Mouse (Mus musculus) embryonic facial prominence, embryonic 10.5 days (tissue): ENCODE results near the gene Tesc. TPM values are rescaled to one million over a fixed set of nuclear protein-coding genes. Genes with fewer than 3 reads are reported as not detected.

Experiments
- DNase-seq: peaks from one replicate; pipeline ENCODE4 v3.0.0-alpha.2; 2017; ENCODE audit warnings: low spot score
- H3K27ac ChIP-seq: fragments of 300-500 bp; sonication (generic); replicated peaks from 2 replicates; pipeline ENCODE4 v1.5.1; 2016; ENCODE audit warnings: mild to moderate bottlenecking
- H3K27me3 ChIP-seq: fragments of 300-500 bp; sonication (generic); replicated peaks from 2 replicates; pipeline ENCODE4 v1.6.1; 2016; ENCODE audit warnings: low read depth, mild to moderate bottlenecking; ENCODE audit not compliant: poor library complexity, severe bottlenecking
- H3K36me3 ChIP-seq: fragments of 300-500 bp; sonication (generic); replicated peaks from 2 replicates; pipeline ENCODE4 v1.6.1; 2016; ENCODE audit warnings: mild to moderate bottlenecking, moderate library complexity
- H3K4me1 ChIP-seq: fragments of 300-500 bp; sonication (generic); 2 replicates; pipeline ENCODE4 v1.6.1; 2016
- H3K4me3 ChIP-seq: fragments of 300-500 bp; sonication (generic); 2 replicates; pipeline ENCODE4 v1.5.1; 2016; ENCODE audit warnings: mild to moderate bottlenecking, moderate library complexity
- H3K9me3 ChIP-seq: fragments of 300-500 bp; sonication (generic); 2 replicates; pipeline ENCODE4 v1.6.1; 2016; ENCODE audit warnings: mild to moderate bottlenecking
- WGBS: fragments of 180-500 bp; shearing (Covaris S2); methylation state at CpG from one replicate; pipeline ENCODE4 v1.1.7; 2016; 5-methylcytosine and 5-hydroxymethylcytosine counted together
- polyA plus RNA-seq: library from polyadenylated mRNA; unstranded; fragments of >200 nt; fragmentation: Nextera tagmentation; extraction: Ambion mirVana; gene quantifications from 2 replicates; pipeline ENCODE4 v1.2.1, GENCODE M21; 2016

The Tesc gene
- polyA plus RNA-seq, 1 experiment from 2014 or later = 1.6 TPM

- no peak for DNase-seq
- Histone ChIP-seq H3K4me1 (peaks cover 14% of the 10 kb centered on the region), H3K27ac (no peak overlapping the region), H3K4me3 (no peak overlapping the region), H3K36me3 (no peaks in the 10 kb centered on the region), H3K27me3 (peaks cover 18% of the 10 kb centered on the region), H3K9me3 (no peaks in the 10 kb centered on the region)
- WGBS = 65% methylated on average over 11 of the region's 11 CpGs
Measured at GRCm38 (mm10) chr5:118019905-118020304, 7.6 kb upstream of the Tesc start.

- peaks cover 25% of the 10 kb centered on the region for H3K4me1 ChIP-seq
- no peak overlapping the region for H3K4me3 ChIP-seq
- H3K36me3 ChIP-seq = no peaks in the 10 kb centered on the region
- H3K27ac ChIP-seq = no peak overlapping the region
- no peaks in the 10 kb centered on the region for H3K9me3 ChIP-seq
- DNase-seq = no peak
- WGBS = 83% methylated on average over 3 of the region's 3 CpGs
- H3K27me3 ChIP-seq = peaks cover 41% of the 10 kb centered on the region
Measured at GRCm38 (mm10) chr5:118023053-118023452, 4.5 kb upstream of the Tesc start.

- WGBS = 2% methylated on average over 12 of the region's 12 CpGs
- H3K9me3 ChIP-seq = no peaks in the 10 kb centered on the region
- no peak for DNase-seq
- no peak overlapping the region for H3K27ac ChIP-seq
- H3K4me1 ChIP-seq = peaks cover 38% of the 10 kb centered on the region
- 0 out of 2 replicates have a peak overlapping the region, but pooled peaks have one; percentile 23 for H3K4me3 ChIP-seq
- no peaks in the 10 kb centered on the region for H3K36me3 ChIP-seq
- peaks cover 63% of the 10 kb centered on the region for H3K27me3 ChIP-seq
Measured at GRCm38 (mm10) chr5:118025880-118026279, 1.7 kb upstream of the Tesc start.

- Histone ChIP-seq H3K27me3 (peaks cover 68% of the 10 kb centered on the region), H3K27ac (no peak overlapping the region), H3K4me1 (peaks cover 43% of the 10 kb centered on the region), H3K4me3 (peak overlapping the region; percentile 77), H3K9me3 (no peaks in the 10 kb centered on the region), H3K36me3 (no peaks in the 10 kb centered on the region)
- no peak for DNase-seq
- 2% methylated on average over 13 of the region's 13 CpGs for WGBS
Measured at GRCm38 (mm10) chr5:118026343-118026742, 1.2 kb upstream of the Tesc start.

GRCm38 (mm10) chr5:118027101-118027697 is 344 bp upstream of the Tesc start:
- H3K27ac ChIP-seq = peak overlapping the region; percentile 44
- H3K27me3 ChIP-seq = peaks cover 74% of the 10 kb centered on the region
- DNase-seq = peak; percentile 33
- H3K36me3 ChIP-seq = no peaks in the 10 kb centered on the region
- peak overlapping the region; percentile 77 for H3K4me3 ChIP-seq
- WGBS = 2% methylated on average over 39 of the region's 39 CpGs
- H3K9me3 ChIP-seq = no peaks in the 10 kb centered on the region
- H3K4me1 ChIP-seq = peaks cover 46% of the 10 kb centered on the region

- DNase-seq = peak; percentile 46
- Histone ChIP-seq H3K4me3 (peak overlapping the region; percentile 77), H3K27me3 (peaks cover 71% of the 10 kb centered on the region), H3K9me3 (no peaks in the 10 kb centered on the region), H3K4me1 (peaks cover 51% of the 10 kb centered on the region), H3K36me3 (no peaks in the 10 kb centered on the region), H3K27ac (no peak overlapping the region)
- WGBS = 2% methylated on average over 79 of the region's 79 CpGs
Measured at GRCm38 (mm10) chr5:118028191-118029034, 870 bp downstream of the Tesc start.

- no peak for DNase-seq
- Histone ChIP-seq H3K27me3 (peaks cover 71% of the 10 kb centered on the region), H3K27ac (no peak overlapping the region), H3K36me3 (no peaks in the 10 kb centered on the region), H3K4me1 (peaks cover 58% of the 10 kb centered on the region), H3K4me3 (peak overlapping the region; percentile 77), H3K9me3 (no peaks in the 10 kb centered on the region)
- 7% methylated on average over 12 of the region's 12 CpGs for WGBS
Measured at GRCm38 (mm10) chr5:118029035-118029408, 1.5 kb downstream of the Tesc start.

GRCm38 (mm10) chr5:118029420-118029819 is 1.9 kb downstream of the Tesc start:
- Histone ChIP-seq H3K36me3 (no peaks in the 10 kb centered on the region), H3K27me3 (peaks cover 71% of the 10 kb centered on the region), H3K4me1 (peaks cover 58% of the 10 kb centered on the region), H3K9me3 (no peaks in the 10 kb centered on the region), H3K27ac (no peak overlapping the region), H3K4me3 (peak overlapping the region; percentile 77)
- DNase-seq = peak; percentile 40
- 2% methylated on average over 10 of the region's 10 CpGs for WGBS

GRCm38 (mm10) chr5:118030022-118030675 is 2.6 kb downstream of the Tesc start:
- no peak for DNase-seq
- peaks cover 67% of the 10 kb centered on the region for H3K27me3 ChIP-seq
- H3K9me3 ChIP-seq = peaks cover 2% of the 10 kb centered on the region; the same call in 1 of the 2 replicates
- peaks cover 58% of the 10 kb centered on the region for H3K4me1 ChIP-seq
- WGBS = 90% methylated on average over 9 of the region's 9 CpGs
- H3K4me3 ChIP-seq = peak overlapping the region; percentile 77; the same call in 1 of the 2 replicates
- no peak overlapping the region for H3K27ac ChIP-seq
- no peaks in the 10 kb centered on the region for H3K36me3 ChIP-seq

GRCm38 (mm10) chr5:118031059-118031458 is 3.5 kb downstream of the Tesc start:
- H3K27me3 ChIP-seq = peaks cover 58% of the 10 kb centered on the region
- H3K27ac ChIP-seq = no peak overlapping the region
- H3K9me3 ChIP-seq = peaks cover 8% of the 10 kb centered on the region; the same call in 1 of the 2 replicates
- DNase-seq = no peak
- peaks cover 56% of the 10 kb centered on the region for H3K4me1 ChIP-seq
- no peak overlapping the region for H3K4me3 ChIP-seq
- WGBS = 50% methylated on average over 5 of the region's 5 CpGs
- H3K36me3 ChIP-seq = no peaks in the 10 kb centered on the region

- peaks cover 58% of the 10 kb centered on the region for H3K27me3 ChIP-seq
- peaks cover 52% of the 10 kb centered on the region for H3K4me1 ChIP-seq
- no peaks in the 10 kb centered on the region for H3K36me3 ChIP-seq
- no peak overlapping the region for H3K4me3 ChIP-seq
- H3K9me3 ChIP-seq = peaks cover 8% of the 10 kb centered on the region; the same call in 1 of the 2 replicates
- no peak for DNase-seq
- no peak overlapping the region for H3K27ac ChIP-seq
- 41% methylated on average over 4 of the region's 4 CpGs for WGBS
Measured at GRCm38 (mm10) chr5:118031508-118031907, 4.0 kb downstream of the Tesc start.

GRCm38 (mm10) chr5:118033328-118033727 is 5.8 kb downstream of the Tesc start:
- peaks cover 49% of the 10 kb centered on the region for H3K4me1 ChIP-seq
- no peak for DNase-seq
- no peaks in the 10 kb centered on the region for H3K36me3 ChIP-seq
- H3K27me3 ChIP-seq = peaks cover 49% of the 10 kb centered on the region
- H3K9me3 ChIP-seq = peaks cover 8% of the 10 kb centered on the region; the same call in 1 of the 2 replicates
- H3K27ac ChIP-seq = no peak overlapping the region
- H3K4me3 ChIP-seq = no peak overlapping the region
- 60% methylated on average over 4 of the region's 4 CpGs for WGBS
